Mouse (Mus musculus): ENCODE measurements around the gene Cux2. TPM values are rescaled to one million over a fixed set of nuclear protein-coding genes. Genes with fewer than 3 reads are reported as not detected.

The Cux2 gene
- total RNA-seq (2012; rRNA removed) (0.17 TPM in 1 of 2 replicates, not detected in the other), total RNA-seq (2014; rRNA removed) (not detected in 2 replicates), polyA plus RNA-seq (2012; ENCODE audit: insufficient read length, low read depth) (not detected in 2 replicates)

- H3K36me3 ChIP-seq (replicated peaks in 1 of 2; ENCODE audit: control insufficient read depth in 1 of 2, insufficient read depth in 1 of 2, low read length in 1 of 2): no peaks in the 10 kb centered on the region
- H3K9me3 ChIP-seq (replicated peaks; ENCODE audit: low read length): no peaks in the 10 kb centered on the region
- no peak within 1 kb of the TSS for H3K27ac ChIP-seq (ENCODE audit: insufficient read depth, low read depth)
- no peak for TF ChIP-seq BHLHE40 (IDR thresholded peaks at IDR 0.05; ENCODE audit: low read depth, low read length)
- no peak for TF ChIP-seq TBP (conservative IDR thresholded peaks at IDR 0.05; ENCODE audit: low read depth, low read length)
- peak; percentile 14 to 77; a peak in 2 of 4 replicates for TF ChIP-seq CTCF (conservative IDR thresholded peaks at IDR 0.05 in 1 of 2, IDR thresholded peaks at IDR 0.05 in 1 of 2; ENCODE audit: low read depth in 2 of 2, low read length in 2 of 2)
- 0 out of 2 replicates have a peak, but pooled peaks have one; percentile 32 for TF ChIP-seq MXI1 (IDR thresholded peaks at IDR 0.05; ENCODE audit: low read depth, low read length)
- peak; percentile 35 for TF ChIP-seq SMC3 (IDR thresholded peaks at IDR 0.05; ENCODE audit: low read depth, low read length)
- peak; percentile 3; the same call in 1 of the 2 replicates for TF ChIP-seq MAX (IDR thresholded peaks at IDR 0.05; ENCODE audit: low read length)
- no peak for TF ChIP-seq JUND (conservative IDR thresholded peaks at IDR 0.05; ENCODE audit: low read depth, low read length)
- peak; percentile 19 for TF ChIP-seq RAD21 (IDR thresholded peaks at IDR 0.05; ENCODE audit: low read depth, low read length)
- H3K4me3 ChIP-seq (replicated peaks in 1 of 3; ENCODE audit: low read depth in 2 of 3, low read length in 2 of 3, poor library complexity in 1 of 3): peak within 1 kb of the TSS; percentile 23 to 71 (median 35)
- H3K27me3 ChIP-seq (replicated peaks): peaks cover 95% of the 10 kb centered on the region
- H3K4me2 ChIP-seq (ENCODE audit: insufficient read depth, low read depth, poor library complexity, severe bottlenecking): peak within 1 kb of the TSS; percentile 73
- peaks cover 5% of the 10 kb centered on the region in 2 experiments; a peak in 1 of 4 replicates for H3K4me1 ChIP-seq (ENCODE audit: control insufficient read depth in 1 of 2, insufficient read depth in 2 of 2)
- in situ Hi-C loops (cut with MboI; ENCODE audit: low pct_ligation_motif_present, low pct_unique_long_range_greater_than_20kb, low sequenced_read_pairs) (no loop called here), dilution Hi-C loops (cut with MboI; ENCODE audit: extremely low pct_ligation_motif_present, extremely low pct_unique_long_range_greater_than_20kb, low sequenced_read_pairs) (no loop called here)
- no peaks in the 10 kb centered on the region for H3K79me2 ChIP-seq (replicated peaks; ENCODE audit: control insufficient read depth, extremely low read depth, insufficient read depth, poor library complexity, severe bottlenecking)
- H3K9ac ChIP-seq (ENCODE audit: insufficient read depth, low read depth): peak within 1 kb of the TSS; percentile 26; the same call in 1 of the 2 replicates
- peak; percentile 8 for DNase-seq (ENCODE audit: extremely low read depth)
Measured at GRCm38 (mm10) chr5:122050017-122050831, at the start of gene Cux2. Cux2 (minus strand) TSS chr5:122050102.

- Histone ChIP-seq H3K4me3 (replicated peaks in 1 of 3; ENCODE audit: low read depth in 2 of 3, low read length in 2 of 3, poor library complexity in 1 of 3) (no peak overlapping the region), H3K9ac (ENCODE audit: insufficient read depth, low read depth) (no peak overlapping the region), H3K9me3 (replicated peaks; ENCODE audit: low read length) (peaks cover 23% of the 10 kb centered on the region), H3K4me1 (ENCODE audit: control insufficient read depth in 1 of 2, insufficient read depth in 2 of 2) (no peaks in the 10 kb centered on the region; a peak in 1 of 4 replicates), H3K27me3 (replicated peaks) (peaks cover 83% of the 10 kb centered on the region), H3K36me3 (replicated peaks in 1 of 2; ENCODE audit: control insufficient read depth in 1 of 2, insufficient read depth in 1 of 2, low read length in 1 of 2) (no peaks in the 10 kb centered on the region), H3K79me2 (replicated peaks; ENCODE audit: control insufficient read depth, extremely low read depth, insufficient read depth, poor library complexity, severe bottlenecking) (no peaks in the 10 kb centered on the region), H3K27ac (ENCODE audit: insufficient read depth, low read depth) (no peak overlapping the region), H3K4me2 (ENCODE audit: insufficient read depth, low read depth, poor library complexity, severe bottlenecking) (no peak overlapping the region)
- in situ Hi-C loops (cut with MboI; ENCODE audit: low pct_ligation_motif_present, low pct_unique_long_range_greater_than_20kb, low sequenced_read_pairs) (loop anchor here (5.0 kb wide), 1 partner anchor 222 kb away; no protein-coding TSS in a partner anchor), dilution Hi-C loops (cut with MboI; ENCODE audit: extremely low pct_ligation_motif_present, extremely low pct_unique_long_range_greater_than_20kb, low sequenced_read_pairs) (no loop called here)
- no peak for DNase-seq (ENCODE audit: extremely low read depth)
- TF ChIP-seq MEF2A (IDR thresholded peaks at IDR 0.05; ENCODE audit: borderline replicate concordance, low read depth, low read length): no peak
- no peak for TF ChIP-seq GABPA (IDR thresholded peaks at IDR 0.05; ENCODE audit: insufficient replicate concordance, low read depth, low read length)
- no peak for TF ChIP-seq ZNF384 (IDR thresholded peaks at IDR 0.05; ENCODE audit: low read depth, low read length)
- TF ChIP-seq IRF4 (IDR thresholded peaks at IDR 0.05; ENCODE audit: low read depth, low read length): no peak
- no peak for TF ChIP-seq RCOR1 (conservative IDR thresholded peaks at IDR 0.05; ENCODE audit: low read depth, low read length)
- no peak for TF ChIP-seq MAX (IDR thresholded peaks at IDR 0.05; ENCODE audit: low read length)
- no peak for TF ChIP-seq BHLHE40 (IDR thresholded peaks at IDR 0.05; ENCODE audit: low read depth, low read length)
- no peak for TF ChIP-seq RAD21 (IDR thresholded peaks at IDR 0.05; ENCODE audit: low read depth, low read length)
- no peak for TF ChIP-seq ZMIZ1 (IDR thresholded peaks at IDR 0.05; ENCODE audit: low read depth, low read length)
- TF ChIP-seq MAZ (IDR thresholded peaks at IDR 0.05; ENCODE audit: low read depth, low read length): no peak
- TF ChIP-seq TBP (conservative IDR thresholded peaks at IDR 0.05; ENCODE audit: low read depth, low read length): no peak
- no peak for TF ChIP-seq ZC3H11A (IDR thresholded peaks at IDR 0.05; ENCODE audit: low read depth, low read length)
- TF ChIP-seq SIN3A (IDR thresholded peaks at IDR 0.05; ENCODE audit: low read length): no peak
- TF ChIP-seq CHD1 (IDR thresholded peaks at IDR 0.05; ENCODE audit: low read depth, low read length): no peak
Measured at GRCm38 (mm10) chr5:122094439-122094838, 44.5 kb upstream of the Cux2 start.
